Mouse (Mus musculus) left cerebral cortex, postnatal 4 days (tissue): ENCODE measurements at regions not wholly inside any gene's neighbourhood (a gene's known extent, or its start where the extent isn't known, plus 50 kb on each side); places are given as distances from the start of the nearest gene placed in this dataset.

Experiments used
- DNase-seq: peaks from one replicate; pipeline ENCODE4 v3.0.0-alpha.2; 2022
- intact Hi-C: fragments of 180-260 bp; cut with DNase I; formaldehyde crosslinking; loops from one replicate; pipeline ENCODE4 v1.15.1; 2025

GRCm38 (mm10) chr15:70765471-70765870, 3068.9 kb upstream of the Gm6569 start:
- DNase-seq = no peak
- intact Hi-C loops = no loop called here
